Mouse (Mus musculus) granulocyte monocyte progenitor cell, adult 5-6 weeks (primary cell): ENCODE measurements at regions not wholly inside any gene's neighbourhood (a gene's known extent, or its start where the extent isn't known, plus 50 kb on each side); places are given as distances from the start of the nearest gene placed in this dataset.
"Not testable (repeated sequence)": the region's sequence is repeated elsewhere in the genome, so short reads cannot be mapped to it uniquely, and the experiment has no call there.

ENCODE experiments used
- ATAC-seq: replicated peaks from 2 replicates; pipeline ENCODE4 v1.8.0; 2016; ENCODE audit warnings: mild to moderate bottlenecking, moderate TSS enrichment, inconsistent platforms; ENCODE audit not compliant: poor library complexity, severe bottlenecking

GRCm38 (mm10) chr1:128535537-128536150 lies 56.4 kb downstream of the Cxcr4 start:
- ATAC-seq = no peak

- no peak for ATAC-seq
Measured at GRCm38 (mm10) chr1:128532632-128533031, 59.5 kb downstream of the Cxcr4 start.

- ATAC-seq = no peak
Measured at GRCm38 (mm10) chr1:128529808-128530545, 62.1 kb downstream of the Cxcr4 start.

GRCm38 (mm10) chr1:128519234-128519633 lies 72.9 kb downstream of the Cxcr4 start:
- ATAC-seq = no peak

- no peak for ATAC-seq
Measured at GRCm38 (mm10) chr1:128518514-128518913, 73.6 kb downstream of the Cxcr4 start.

- ATAC-seq = no peak
Measured at GRCm38 (mm10) chr1:128517351-128517750, 74.7 kb downstream of the Cxcr4 start.

GRCm38 (mm10) chr1:128514327-128514726 lies 77.8 kb downstream of the Cxcr4 start:
- no peak for ATAC-seq

- ATAC-seq = no peak
Measured at GRCm38 (mm10) chr1:128513911-128514310, 78.2 kb downstream of the Cxcr4 start.

- peak; percentile 88 for ATAC-seq
Measured at GRCm38 (mm10) chr1:128513153-128513552, 78.9 kb downstream of the Cxcr4 start.

GRCm38 (mm10) chr1:128508816-128509461 lies 83.2 kb downstream of the Cxcr4 start:
- ATAC-seq = no peak

- ATAC-seq = peak; percentile 96
Measured at GRCm38 (mm10) chr1:128506551-128507313, 85.4 kb downstream of the Cxcr4 start.

- no peak for ATAC-seq
Measured at GRCm38 (mm10) chr1:128504371-128504770, 87.2 kb upstream of the Dars start.

GRCm38 (mm10) chr1:128498042-128498772 lies 81.0 kb upstream of the Dars start:
- no peak for ATAC-seq

- no peak for ATAC-seq
Measured at GRCm38 (mm10) chr1:128492251-128492650, 75.1 kb upstream of the Dars start.

- ATAC-seq = not testable (repeated sequence)
Measured at GRCm38 (mm10) chr1:128487181-128487580, 70.0 kb upstream of the Dars start.

- no peak for ATAC-seq
Measured at GRCm38 (mm10) chr1:128478376-128478775, 61.2 kb upstream of the Dars start.

GRCm38 (mm10) chr1:128477653-128478052 lies 60.5 kb upstream of the Dars start:
- ATAC-seq = no peak

- 0 out of 2 replicates have a peak, but pooled peaks have one; percentile 1 for ATAC-seq
Measured at GRCm38 (mm10) chr1:128472713-128473230, 55.6 kb upstream of the Dars start.

- 0 out of 2 replicates have a peak, but pooled peaks have one; percentile 21 for ATAC-seq
Measured at GRCm38 (mm10) chr1:128472022-128472712, 55.0 kb upstream of the Dars start.
